Mouse (Mus musculus) embryonic facial prominence, embryonic 13.5 days (tissue): Measurements from ENCODE around the gene Tex2. TPM values are rescaled to one million over a fixed set of nuclear protein-coding genes. Genes with fewer than 3 reads are reported as not detected.
A peak's percentile ranks its signal among the peaks of the same experiment; 100 is the strongest.

Experiments
- ATAC-seq: fragments of 200-750 bp; cut with Nextera tagmentation; 2 replicates; pipeline ENCODE4 v1.8.0; 2017; ENCODE audit warnings: low read depth; ENCODE audit not compliant: insufficient number of reproducible peaks, insufficient read depth, low FRiP score, low TSS enrichment
- H3K27ac ChIP-seq: fragments of 300-500 bp; sonication (generic); 2 replicates; pipeline ENCODE4 v1.5.1; 2015; ENCODE audit warnings: moderate library complexity, mild to moderate bottlenecking, inconsistent platforms
- H3K27me3 ChIP-seq: fragments of 300-500 bp; sonication (generic); 2 replicates; pipeline ENCODE4 v1.6.1; 2015; ENCODE audit warnings: mild to moderate bottlenecking, inconsistent platforms
- H3K36me3 ChIP-seq: fragments of 300-500 bp; sonication (generic); 2 replicates; pipeline ENCODE4 v1.6.1; 2015; ENCODE audit warnings: mild to moderate bottlenecking, inconsistent platforms
- H3K4me1 ChIP-seq: fragments of 300-500 bp; sonication (generic); 2 replicates; pipeline ENCODE4 v1.6.1; 2015; ENCODE audit warnings: inconsistent platforms
- H3K4me2 ChIP-seq: fragments of 300-500 bp; sonication (generic); 2 replicates; pipeline ENCODE4 v1.6.1; 2015; ENCODE audit warnings: moderate library complexity, mild to moderate bottlenecking, inconsistent platforms
- H3K4me3 ChIP-seq: fragments of 300-500 bp; sonication (generic); 2 replicates; pipeline ENCODE4 v1.5.1; 2015; ENCODE audit warnings: mild to moderate bottlenecking, inconsistent platforms
- H3K9ac ChIP-seq: fragments of 300-500 bp; sonication (generic); 2 replicates; pipeline ENCODE4 v1.6.1; 2015; ENCODE audit warnings: mild to moderate bottlenecking, inconsistent platforms
- H3K9me3 ChIP-seq: fragments of 300-500 bp; sonication (generic); 2 replicates; pipeline ENCODE4 v1.6.1; 2016; ENCODE audit warnings: inconsistent platforms
- WGBS: fragments of 180-500 bp; shearing (Covaris S2); methylation state at CpG from one replicate; pipeline ENCODE4 v1.1.7; 2015; ENCODE audit warnings: mixed read lengths; 5-methylcytosine and 5-hydroxymethylcytosine counted together
- polyA plus RNA-seq: library from polyadenylated mRNA; unstranded; fragments of >200 nt; fragmentation: Nextera tagmentation; extraction: Ambion mirVana; gene quantifications from 2 replicates; pipeline ENCODE4 v1.2.1, GENCODE M21; 2015

The Tex2 gene
- polyA plus RNA-seq, 1 experiment from 2014 or later = 8.9 TPM

- Histone ChIP-seq H3K36me3 (peaks cover 15% of the 10 kb centered on the region; the same call in 1 of the 2 replicates), H3K27me3 (no peaks in the 10 kb centered on the region), H3K27ac (peak overlapping the region; percentile 8), H3K4me2 (no peak overlapping the region), H3K4me1 (peaks cover 24% of the 10 kb centered on the region), H3K4me3 (no peak overlapping the region), H3K9ac (no peak overlapping the region), H3K9me3 (no peaks in the 10 kb centered on the region)
- 68% methylated on average over 11 of the region's 11 CpGs for WGBS
- no peak for ATAC-seq
Measured at GRCm38 (mm10) chr11:106536253-106536912, 76.8 kb downstream of the Tex2 start.

GRCm38 (mm10) chr11:106535660-106536252 is 77.5 kb downstream of the Tex2 start:
- no peak for ATAC-seq

GRCm38 (mm10) chr11:106532248-106532790 is 80.9 kb downstream of the Tex2 start:
- WGBS = 66% methylated on average over 9 of the region's 9 CpGs
- Histone ChIP-seq H3K9me3 (no peaks in the 10 kb centered on the region), H3K36me3 (peaks cover 15% of the 10 kb centered on the region; the same call in 1 of the 2 replicates), H3K4me3 (no peak overlapping the region), H3K4me2 (no peak overlapping the region), H3K9ac (no peak overlapping the region), H3K27me3 (no peaks in the 10 kb centered on the region), H3K4me1 (peaks cover 22% of the 10 kb centered on the region), H3K27ac (no peak overlapping the region)
- no peak for ATAC-seq

More at GRCm38 (mm10) chr11:106535660-106536252, 77.5 kb downstream of the Tex2 start:
- Histone ChIP-seq H3K4me3 (no peak overlapping the region), H3K4me1 (peaks cover 24% of the 10 kb centered on the region), H3K9ac (no peak overlapping the region), H3K4me2 (no peak overlapping the region), H3K27ac (0 out of 2 replicates have a peak overlapping the region, but pooled peaks have one; percentile 8), H3K27me3 (no peaks in the 10 kb centered on the region), H3K36me3 (peaks cover 15% of the 10 kb centered on the region; the same call in 1 of the 2 replicates), H3K9me3 (no peaks in the 10 kb centered on the region)
- WGBS = 80% methylated on average over 9 of the region's 9 CpGs

GRCm38 (mm10) chr11:106529786-106530185 is 83.4 kb downstream of the Tex2 start:
- no peak for ATAC-seq
- Histone ChIP-seq H3K9me3 (no peaks in the 10 kb centered on the region), H3K36me3 (peaks cover 19% of the 10 kb centered on the region; the same call in 1 of the 2 replicates), H3K27ac (no peak overlapping the region), H3K9ac (no peak overlapping the region), H3K4me2 (no peak overlapping the region), H3K4me3 (no peak overlapping the region), H3K27me3 (no peaks in the 10 kb centered on the region), H3K4me1 (peaks cover 18% of the 10 kb centered on the region)
- WGBS = 65% methylated on average over 5 of the region's 5 CpGs

- no peak overlapping the region for H3K9ac ChIP-seq
- peaks cover 25% of the 10 kb centered on the region; the same call in 1 of the 2 replicates for H3K36me3 ChIP-seq
- peaks cover 12% of the 10 kb centered on the region for H3K4me1 ChIP-seq
- H3K4me3 ChIP-seq = no peak overlapping the region
- WGBS = 82% methylated on average over 4 of the region's 4 CpGs
- H3K27me3 ChIP-seq = no peaks in the 10 kb centered on the region
- no peak for ATAC-seq
- no peak overlapping the region for H3K4me2 ChIP-seq
- H3K27ac ChIP-seq = no peak overlapping the region
- H3K9me3 ChIP-seq = no peaks in the 10 kb centered on the region
Measured at GRCm38 (mm10) chr11:106529113-106529512, 84.1 kb downstream of the Tex2 start.

- H3K9ac ChIP-seq = no peak overlapping the region
- 28% methylated on average over 1 of the region's 1 CpGs for WGBS
- H3K27ac ChIP-seq = no peak overlapping the region
- no peak overlapping the region for H3K4me2 ChIP-seq
- H3K27me3 ChIP-seq = no peaks in the 10 kb centered on the region
- no peak overlapping the region for H3K4me3 ChIP-seq
- H3K9me3 ChIP-seq = no peaks in the 10 kb centered on the region
- H3K36me3 ChIP-seq = peaks cover 25% of the 10 kb centered on the region; the same call in 1 of the 2 replicates
- ATAC-seq = no peak
- H3K4me1 ChIP-seq = 0 out of 2 replicates have a peak, but pooled peaks cover 6% of the 10 kb centered on the region
Measured at GRCm38 (mm10) chr11:106527926-106528325, 85.3 kb downstream of the Tex2 start.

- Histone ChIP-seq H3K9ac (0 out of 2 replicates have a peak overlapping the region, but pooled peaks have one; percentile 32), H3K4me2 (no peak overlapping the region), H3K9me3 (no peaks in the 10 kb centered on the region), H3K4me1 (0 out of 2 replicates have a peak, but pooled peaks cover 5% of the 10 kb centered on the region), H3K27me3 (no peaks in the 10 kb centered on the region), H3K36me3 (peaks cover 19% of the 10 kb centered on the region; the same call in 1 of the 2 replicates), H3K27ac (no peak overlapping the region), H3K4me3 (no peak overlapping the region)
- no peak for ATAC-seq
- 49% methylated on average over 10 of the region's 10 CpGs for WGBS
Measured at GRCm38 (mm10) chr11:106527147-106527821, 85.9 kb downstream of the Tex2 start.

GRCm38 (mm10) chr11:106522538-106522937 is 90.7 kb downstream of the Tex2 start:
- no peak overlapping the region for H3K4me2 ChIP-seq
- H3K9me3 ChIP-seq = no peaks in the 10 kb centered on the region
- H3K27me3 ChIP-seq = no peaks in the 10 kb centered on the region
- no peak overlapping the region for H3K4me3 ChIP-seq
- 32% methylated on average over 3 of the region's 3 CpGs for WGBS
- peaks cover 19% of the 10 kb centered on the region for H3K4me1 ChIP-seq
- no peak overlapping the region for H3K27ac ChIP-seq
- H3K36me3 ChIP-seq = peaks cover 10% of the 10 kb centered on the region; the same call in 1 of the 2 replicates
- H3K9ac ChIP-seq = no peak overlapping the region
- ATAC-seq = no peak

GRCm38 (mm10) chr11:106521612-106522011 is 91.6 kb downstream of the Tex2 start:
- no peak overlapping the region for H3K4me2 ChIP-seq
- peaks cover 21% of the 10 kb centered on the region for H3K4me1 ChIP-seq
- no peak overlapping the region for H3K27ac ChIP-seq
- no peaks in the 10 kb centered on the region for H3K9me3 ChIP-seq
- 52% methylated on average over 4 of the region's 4 CpGs for WGBS
- no peak for ATAC-seq
- H3K4me3 ChIP-seq = no peak overlapping the region
- no peak overlapping the region for H3K9ac ChIP-seq
- H3K36me3 ChIP-seq = peaks cover 7% of the 10 kb centered on the region; the same call in 1 of the 2 replicates
- no peaks in the 10 kb centered on the region for H3K27me3 ChIP-seq

- Histone ChIP-seq H3K27ac (no peak overlapping the region), H3K27me3 (no peaks in the 10 kb centered on the region), H3K4me2 (no peak overlapping the region), H3K36me3 (peaks cover 7% of the 10 kb centered on the region; the same call in 1 of the 2 replicates), H3K9me3 (no peaks in the 10 kb centered on the region), H3K4me3 (no peak overlapping the region), H3K4me1 (peaks cover 21% of the 10 kb centered on the region), H3K9ac (no peak overlapping the region; the same call in 1 of the 2 replicates)
- WGBS = 37% methylated on average over 3 of the region's 3 CpGs
- no peak for ATAC-seq
Measured at GRCm38 (mm10) chr11:106520404-106520803, 92.8 kb downstream of the Tex2 start.

- Histone ChIP-seq H3K36me3 (peaks cover 3% of the 10 kb centered on the region; the same call in 1 of the 2 replicates), H3K9me3 (no peaks in the 10 kb centered on the region), H3K27me3 (no peaks in the 10 kb centered on the region), H3K4me3 (no peak overlapping the region), H3K9ac (no peak overlapping the region), H3K4me1 (peaks cover 24% of the 10 kb centered on the region), H3K27ac (no peak overlapping the region), H3K4me2 (no peak overlapping the region)
- WGBS = 32% methylated on average over 4 of the region's 4 CpGs
- no peak for ATAC-seq
Measured at GRCm38 (mm10) chr11:106519519-106519918, 93.7 kb downstream of the Tex2 start.
